Mouse (Mus musculus) layer of hippocampus, postnatal 36 days (tissue): ENCODE results near the gene Boll. TPM values are rescaled to one million over a fixed set of nuclear protein-coding genes. Genes with fewer than 3 reads are reported as not detected.

Source experiments
- DNase-seq, 2 experiments: peaks; one replicate each; pipeline ENCODE4 v3.0.0; 2022
- total RNA-seq, 2 experiments: library from RNA; stranded (reverse); gene quantifications; 2 replicates each; pipeline ENCODE4 v1.2.3; 2021

The Boll gene
- total RNA-seq, 2 experiments from 2014 or later, result 0.83 TPM; not detected in 1

DNA sequence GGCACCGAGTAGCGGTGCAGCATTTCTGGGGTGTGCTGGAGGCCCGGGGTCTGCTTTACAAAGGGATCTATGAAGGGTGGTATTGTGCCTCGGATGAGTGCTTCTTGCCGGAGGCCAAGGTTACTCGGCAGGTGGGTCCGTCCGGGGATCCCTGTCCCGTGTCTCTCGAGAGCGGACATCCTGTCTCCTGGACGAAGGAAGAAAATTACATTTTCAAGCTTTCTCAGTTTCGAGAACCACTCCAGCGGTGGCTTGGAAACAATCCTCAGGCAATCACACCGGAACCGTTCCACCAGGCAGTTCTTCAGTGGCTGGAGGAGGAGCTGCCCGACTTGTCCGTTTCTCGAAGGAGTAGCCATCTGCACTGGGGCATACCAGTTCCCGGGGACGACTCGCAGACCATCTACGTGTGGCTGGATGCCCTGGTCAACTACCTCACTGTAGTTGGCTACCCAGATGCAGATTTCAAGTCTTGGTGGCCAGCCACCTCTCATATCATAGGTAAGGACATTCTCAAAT is 125.6 kb downstream of the Boll start:
- peak in 1 of 2 experiments; percentile 33 for DNase-seq

DNA sequence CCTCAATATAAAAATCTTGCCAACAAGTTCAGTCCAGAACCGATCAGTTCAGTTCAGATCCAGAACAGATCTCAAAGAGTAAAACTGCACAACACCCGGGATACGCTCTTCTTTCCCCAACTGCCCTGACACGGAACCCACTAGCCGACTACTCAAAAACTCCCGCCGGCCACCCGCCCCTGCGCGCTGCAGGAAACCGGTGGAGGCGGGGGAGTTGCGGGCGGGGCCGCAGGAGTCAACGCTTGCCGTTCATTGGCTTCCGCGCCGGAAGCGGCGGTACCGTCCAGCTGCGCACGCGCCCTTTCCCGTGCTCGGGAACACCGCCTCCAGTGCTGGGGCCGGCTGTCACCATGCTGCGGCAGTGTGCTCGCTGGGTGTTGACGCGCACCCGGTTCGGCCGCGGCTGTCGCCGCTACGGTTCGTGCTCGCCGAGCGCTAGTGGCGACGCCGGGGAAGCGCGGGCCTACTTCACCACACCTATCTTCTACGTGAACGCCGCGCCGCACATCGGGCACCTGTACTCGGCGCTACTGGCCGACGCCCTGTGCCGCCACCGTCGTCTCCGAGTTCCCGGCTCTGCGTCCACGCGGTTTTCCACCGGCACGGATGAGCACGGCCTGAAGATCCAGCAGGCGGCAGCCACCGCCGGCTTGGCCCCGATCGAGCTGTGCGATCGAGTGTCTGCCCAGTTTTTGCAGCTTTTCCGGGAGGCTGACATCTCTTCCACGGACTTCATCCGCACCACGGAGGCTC is 126.2 kb downstream of the Boll start, which contains the start of gene Mars2:
Mars2 (plus strand) TSS at position 288 of the 753 bp plus-strand sequence.
- peak; percentile 94 to 95 for DNase-seq

DNA sequence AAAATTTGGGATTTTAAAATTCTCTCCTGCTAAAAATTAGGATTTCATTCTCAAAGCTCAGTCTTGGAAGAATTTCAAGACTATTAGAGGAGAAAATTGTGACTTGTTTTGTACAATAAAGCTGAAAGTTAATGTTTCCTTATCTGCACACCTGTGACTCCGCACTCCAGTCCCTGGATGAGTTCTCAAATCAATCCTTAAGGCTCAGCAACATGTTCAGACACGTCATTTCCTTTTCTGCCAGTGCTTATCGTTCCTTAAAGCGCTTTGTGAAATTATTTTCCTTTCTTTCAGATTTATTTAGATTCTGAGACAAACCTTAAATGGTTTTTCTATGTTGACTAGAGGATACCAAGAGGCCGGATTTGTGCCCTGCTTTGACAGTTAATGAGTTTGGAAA is 126.8 kb downstream of the Boll start:
- DNase-seq, result no peak

- no peak for DNase-seq
Measured at GRCm38 (mm10) chr1:55234910-55235520, 128.3 kb downstream of the Boll start.

GRCm38 (mm10) chr1:55228256-55228884 is 134.9 kb downstream of the Boll start:
- DNase-seq, result no peak

- DNase-seq, result no peak
Measured at GRCm38 (mm10) chr1:55227376-55227775, 135.9 kb downstream of the Boll start.

DNA sequence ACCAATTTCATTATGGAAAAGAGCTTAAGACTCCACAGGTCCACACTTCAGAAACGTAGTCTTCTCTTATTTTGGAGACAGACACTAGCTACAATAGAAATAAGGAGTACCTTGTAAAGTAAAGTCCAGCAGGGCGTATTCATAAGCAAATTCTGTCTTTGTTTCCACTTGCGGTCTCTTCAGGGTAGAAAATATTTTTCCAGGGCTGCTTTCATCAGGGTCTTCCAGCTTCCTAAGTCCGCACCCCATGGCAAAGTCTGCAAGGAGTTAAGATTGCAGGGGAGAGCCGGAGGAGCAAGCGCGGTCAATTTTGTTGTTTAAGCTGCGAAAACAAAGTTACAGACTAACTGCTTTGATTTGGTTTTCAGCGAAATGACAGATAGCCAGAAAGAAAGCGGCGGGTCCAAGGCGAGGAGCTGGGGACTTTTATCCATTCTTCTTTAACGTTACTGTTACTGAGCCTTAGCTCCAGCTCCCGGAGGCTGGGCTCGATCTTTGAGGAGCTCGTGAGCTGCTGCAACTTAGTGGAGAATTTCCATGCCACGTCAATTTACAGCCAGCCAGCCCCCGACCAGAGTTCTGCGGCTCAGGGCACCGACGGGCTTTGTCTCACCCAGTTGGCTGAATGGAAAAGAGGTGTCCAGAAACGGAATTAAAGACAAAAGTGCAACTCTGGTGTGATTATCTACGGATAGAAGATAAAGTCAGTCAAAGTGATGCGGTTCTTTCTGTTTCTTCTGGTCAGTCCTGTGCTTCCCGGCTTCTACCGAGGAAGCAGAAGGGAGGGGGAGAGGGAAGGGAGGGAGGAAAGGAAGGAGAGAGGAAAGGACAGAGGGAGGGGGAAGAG is 137.0 kb downstream of the Boll start, which contains the start of gene Rftn2:
Rftn2 (minus strand) TSS at position 772 of the 847 bp plus-strand sequence.
- DNase-seq, result no peak

GRCm38 (mm10) chr1:55225398-55225797 is 137.9 kb downstream of the Boll start:
- peak in 1 of 2 experiments; percentile 24 for DNase-seq

DNA sequence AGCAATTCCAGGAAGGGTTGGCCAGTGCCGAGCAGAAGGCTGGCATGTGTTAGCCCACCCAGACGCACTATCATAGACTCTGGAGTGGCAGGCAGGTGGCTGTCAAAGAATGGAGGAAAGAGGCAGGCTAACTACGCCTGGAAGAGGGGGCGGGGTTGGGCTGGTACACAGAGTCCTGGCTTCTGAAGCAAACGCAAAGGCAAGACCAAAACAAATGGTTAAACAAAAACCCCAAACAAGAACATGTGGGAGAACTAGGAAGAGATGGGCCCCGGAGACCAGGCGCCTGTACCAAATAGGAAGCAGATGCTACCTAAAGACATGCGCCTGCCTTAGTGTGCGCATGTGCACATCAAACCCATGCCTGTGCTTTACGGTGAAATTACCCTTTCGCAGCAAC is 139.2 kb downstream of the Boll start:
- DNase-seq, result peak; percentile 56 to 61

- DNase-seq, result no peak
Measured at GRCm38 (mm10) chr1:55223026-55223425, 140.2 kb downstream of the Boll start.

DNA sequence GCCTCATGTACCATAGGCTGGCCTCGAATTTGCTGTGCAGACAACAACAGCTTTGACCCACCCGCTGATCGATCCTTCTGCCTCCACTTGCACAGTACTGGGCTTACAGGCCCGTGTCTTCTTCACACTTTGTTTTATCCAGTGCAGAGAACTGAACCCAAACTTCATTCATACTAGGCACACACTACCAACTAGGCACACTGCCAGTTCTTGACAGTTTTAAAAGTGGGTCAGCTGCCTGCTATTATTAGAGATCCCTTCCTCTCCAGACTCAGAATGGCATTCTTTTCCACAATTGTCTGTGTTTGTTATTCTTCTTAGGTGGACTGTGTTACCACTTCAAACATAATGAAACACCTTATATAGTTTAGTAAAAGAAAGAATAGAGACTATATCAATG is 141.9 kb downstream of the Boll start:
- no peak for DNase-seq

GRCm38 (mm10) chr1:55217191-55217590 is 146.1 kb downstream of the Boll start:
- no peak for DNase-seq

GRCm38 (mm10) chr1:55215185-55215813 is 148.0 kb downstream of the Boll start:
- DNase-seq, result no peak

GRCm38 (mm10) chr1:55213936-55214335 is 149.3 kb downstream of the Boll start:
- no peak for DNase-seq

DNA sequence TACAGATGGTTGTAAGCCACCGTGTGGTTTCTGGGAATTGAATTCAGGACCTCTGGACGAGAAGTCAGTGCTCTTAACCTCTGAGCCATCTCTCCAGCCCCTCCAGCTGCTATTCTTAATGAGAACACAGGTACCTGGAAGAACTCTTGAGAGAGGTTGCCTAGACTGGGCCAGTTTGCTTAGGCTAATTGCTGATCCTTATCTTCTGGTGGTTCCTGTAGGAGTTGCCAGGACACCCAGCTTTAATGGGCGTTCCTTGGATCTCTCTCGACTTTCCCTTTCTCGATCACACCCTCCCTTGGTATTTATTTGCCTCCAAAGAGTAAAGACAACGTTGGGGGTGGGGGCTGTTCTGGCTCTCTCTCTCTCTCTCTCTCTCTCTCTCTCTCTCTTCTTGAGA is 149.8 kb downstream of the Boll start:
- DNase-seq, result no peak

GRCm38 (mm10) chr1:55212771-55213170 is 150.5 kb downstream of the Boll start:
- DNase-seq, result no peak

DNA sequence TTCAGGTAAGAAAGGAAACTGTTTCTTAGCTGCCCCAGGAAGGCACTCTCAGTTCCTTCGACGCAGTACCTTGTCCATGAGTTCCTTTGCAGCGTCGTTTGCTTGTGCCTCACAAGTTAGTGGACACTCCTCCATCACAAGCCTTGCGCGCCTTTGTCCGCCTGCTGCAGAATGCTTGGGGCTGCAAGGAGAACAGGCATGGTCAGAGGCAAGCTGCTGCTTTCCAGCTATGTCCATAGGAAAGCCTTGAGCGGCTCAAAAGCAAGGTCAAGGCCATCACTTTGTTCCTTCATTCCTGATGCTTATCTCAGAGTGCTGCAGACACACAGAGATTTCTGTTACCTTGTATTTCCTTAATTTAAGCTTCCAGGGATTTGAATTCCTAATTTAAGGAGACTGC is 152.2 kb downstream of the Boll start:
- no peak for DNase-seq

- DNase-seq, result no peak
Measured at GRCm38 (mm10) chr1:55210202-55210965, 152.9 kb downstream of the Boll start.

DNA sequence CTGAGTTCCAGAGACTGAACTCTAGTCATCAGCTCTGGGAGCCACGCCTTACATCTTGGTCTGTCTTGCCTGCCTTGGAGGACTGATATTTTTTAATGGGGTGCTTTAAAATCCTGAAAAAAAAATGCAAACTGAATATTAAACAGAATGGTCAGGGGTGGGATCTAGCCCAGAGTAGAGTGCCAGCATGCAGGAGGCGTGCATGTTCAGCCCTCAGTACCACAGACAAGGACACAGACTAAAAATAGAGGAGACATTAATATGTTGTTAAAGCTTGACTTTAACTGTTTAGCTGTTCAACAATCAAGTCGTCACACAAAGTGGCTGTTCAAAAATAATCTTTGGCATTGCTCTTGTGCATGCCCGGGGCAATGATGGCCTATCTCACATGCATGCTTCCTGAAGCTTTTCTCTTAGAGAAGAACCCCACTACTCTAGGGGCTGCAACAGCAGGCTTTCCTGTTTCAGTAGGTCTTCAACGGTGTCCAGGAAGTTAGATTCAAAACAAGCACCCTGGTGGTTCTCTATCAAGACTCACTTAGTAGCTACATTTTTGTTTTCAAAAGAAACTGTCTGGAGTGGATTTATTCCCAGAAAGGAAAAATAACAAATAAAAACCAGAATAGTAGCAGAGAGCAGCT is 154.6 kb downstream of the Boll start:
- DNase-seq, result no peak

GRCm38 (mm10) chr1:55207561-55207960 is 155.7 kb downstream of the Boll start:
- DNase-seq, result no peak
